Mouse (Mus musculus): Measurements from ENCODE around the gene Cdc14a.

Cdc14a gene

DNA sequence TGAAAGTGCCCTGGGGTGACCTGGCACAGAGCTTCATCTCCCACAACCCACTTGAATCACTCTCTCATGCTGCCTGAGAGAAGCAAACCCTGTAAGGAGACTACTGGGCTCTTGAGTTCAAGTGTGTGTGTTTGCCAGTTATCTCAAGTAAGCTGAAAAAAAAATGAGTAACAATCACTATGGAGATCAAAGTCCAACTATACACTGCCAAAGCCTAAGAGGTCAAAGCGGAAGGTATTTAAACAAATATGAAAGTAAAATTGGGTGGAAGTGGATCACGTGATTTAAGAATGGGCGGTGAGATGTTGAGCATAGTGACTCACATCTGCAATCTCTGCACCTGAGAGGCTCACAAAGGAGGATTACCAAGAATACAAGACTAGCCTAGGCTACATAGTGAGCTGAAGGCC lies 9.4 kb downstream of the Cdc14a start:
- no peak for DNase-seq (ENCODE audit: low spot score)

DNA sequence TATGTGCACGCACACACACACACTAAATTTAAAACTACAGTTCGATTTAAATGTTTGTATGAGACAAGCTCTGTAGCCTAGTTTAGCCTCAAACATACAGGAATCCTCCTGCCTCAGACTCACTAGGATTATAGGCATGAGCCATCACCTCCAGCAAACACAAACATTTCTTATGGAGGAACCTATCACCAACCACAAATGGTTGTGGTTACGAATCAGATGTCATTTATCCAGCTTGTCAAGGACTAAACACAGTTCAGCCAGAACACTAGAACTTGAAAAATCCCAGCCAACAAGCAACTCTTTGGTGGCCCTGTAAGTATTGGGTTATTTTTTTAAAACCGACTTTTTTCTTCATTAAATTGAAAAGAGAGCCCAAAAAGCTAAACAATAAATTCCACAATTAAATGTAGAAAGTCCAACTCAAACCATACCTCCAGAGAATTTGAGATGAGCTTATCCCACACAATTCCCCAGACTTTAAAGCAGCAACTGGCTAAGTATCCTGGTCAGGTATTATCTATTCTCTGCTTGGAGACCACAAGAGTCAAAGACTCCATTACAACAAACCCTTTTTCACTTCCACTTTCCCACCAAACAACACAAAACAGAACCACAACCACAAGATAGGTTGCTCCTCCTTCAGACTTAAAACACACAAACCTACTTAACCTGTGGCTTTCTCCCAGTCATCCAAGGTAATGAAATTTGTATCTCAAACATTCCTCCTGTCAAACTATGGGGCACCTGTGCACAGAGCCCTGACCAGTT lies 10.7 kb downstream of the Cdc14a start:
- no peak for DNase-seq (ENCODE audit: low spot score)

DNA sequence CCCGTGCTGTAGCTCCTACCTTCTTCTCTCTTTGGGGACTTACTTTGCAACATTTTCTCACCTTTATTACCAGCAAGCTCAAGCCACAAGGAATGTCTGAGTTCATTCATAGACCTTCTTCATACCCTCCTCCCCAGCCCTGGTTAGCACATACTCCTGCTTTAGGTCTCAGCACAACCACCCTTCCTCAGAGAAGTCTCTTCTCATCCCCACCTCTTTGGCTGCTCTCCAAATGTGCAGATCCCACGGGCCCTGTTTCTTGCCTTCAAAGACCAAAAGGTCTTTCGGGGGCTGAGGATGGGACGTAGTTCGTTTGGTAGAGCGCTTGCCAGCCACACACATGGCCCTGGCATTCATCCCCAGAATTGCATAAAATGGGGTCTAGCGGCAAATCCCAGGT lies 13.8 kb downstream of the Cdc14a start:
- DNase-seq (ENCODE audit: low spot score), result no peak

DNA sequence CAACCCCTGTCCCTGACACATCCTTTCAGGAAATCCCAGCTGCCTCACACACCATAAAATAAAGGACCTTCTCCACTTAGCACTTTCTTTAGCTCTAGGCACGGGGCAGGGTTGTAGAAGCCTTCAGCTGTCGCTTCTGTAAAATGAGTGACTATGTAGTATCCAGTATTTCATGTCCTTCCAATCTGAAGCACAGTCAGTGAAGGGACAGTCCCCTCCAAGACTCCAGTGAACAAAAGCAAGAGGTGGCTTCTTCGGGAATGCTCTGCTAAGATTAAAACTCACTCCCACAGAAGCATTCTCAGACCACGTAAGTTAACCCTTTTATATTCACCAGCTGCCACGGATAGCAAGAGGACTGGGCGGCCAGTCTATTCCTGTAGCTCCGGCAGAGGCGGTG lies 14.3 kb downstream of the Cdc14a start:
- DNase-seq (ENCODE audit: low spot score), result no peak

DNA sequence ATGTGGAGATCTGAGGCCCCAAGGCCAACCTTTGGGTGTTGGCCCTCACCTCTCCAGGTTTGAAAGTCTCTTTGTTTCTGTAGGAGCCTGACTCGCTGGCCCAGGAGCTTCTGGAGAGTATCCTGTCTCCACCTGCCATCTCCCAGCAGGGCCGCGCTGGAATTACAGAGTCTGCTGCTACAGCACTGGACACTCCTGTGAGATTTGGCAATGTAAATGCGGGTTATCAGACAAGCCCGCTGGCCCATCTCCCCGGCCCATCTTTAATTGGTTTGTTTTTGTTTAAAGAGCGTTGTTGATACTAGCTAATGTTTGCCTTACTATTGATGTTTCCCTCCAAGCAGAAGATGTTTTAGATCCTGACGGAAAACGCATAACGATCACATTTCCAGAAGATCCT lies 15.0 kb downstream of the Cdc14a start:
- no peak for DNase-seq (ENCODE audit: low spot score)

DNA sequence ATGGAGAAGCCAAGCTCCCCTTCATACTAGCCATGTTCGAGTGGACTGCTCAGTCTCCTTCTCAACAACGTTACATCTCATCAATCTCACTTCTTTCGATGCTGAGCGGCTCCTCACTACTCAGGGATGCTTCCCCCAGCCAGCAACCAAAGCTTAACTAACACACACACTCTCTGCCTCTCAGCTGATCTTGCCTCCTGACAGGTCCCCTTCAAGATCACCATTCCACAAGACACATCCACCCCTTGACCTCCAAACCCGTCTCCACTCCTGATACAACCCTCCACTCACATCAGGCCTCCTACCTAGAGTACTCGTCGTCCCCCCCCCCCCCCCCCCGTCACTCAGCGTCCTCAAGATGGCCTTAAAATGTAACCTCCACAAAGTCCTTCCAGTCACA lies 18.3 kb downstream of the Cdc14a start:
- no peak for DNase-seq (ENCODE audit: low spot score)

DNA sequence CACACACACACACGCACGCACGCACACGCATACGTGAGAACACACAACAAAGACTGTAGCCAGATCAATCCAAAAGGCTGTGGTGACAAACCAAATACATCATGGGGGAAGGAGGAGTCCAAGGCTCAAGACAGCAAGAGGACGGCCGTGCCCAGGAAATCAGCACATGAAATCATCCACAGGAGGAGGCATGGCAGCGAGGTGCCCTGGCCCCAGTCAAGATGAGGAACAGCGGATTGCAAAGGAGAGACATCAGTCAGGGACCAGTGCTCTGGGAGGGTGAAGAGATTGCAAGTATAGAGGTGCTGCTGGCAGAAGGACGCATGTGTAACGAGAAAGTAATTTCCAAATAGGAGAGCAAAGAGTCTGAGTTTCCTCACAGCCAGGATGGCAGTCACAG lies 22.4 kb downstream of the Cdc14a start:
- DNase-seq (ENCODE audit: low spot score), result no peak

DNA sequence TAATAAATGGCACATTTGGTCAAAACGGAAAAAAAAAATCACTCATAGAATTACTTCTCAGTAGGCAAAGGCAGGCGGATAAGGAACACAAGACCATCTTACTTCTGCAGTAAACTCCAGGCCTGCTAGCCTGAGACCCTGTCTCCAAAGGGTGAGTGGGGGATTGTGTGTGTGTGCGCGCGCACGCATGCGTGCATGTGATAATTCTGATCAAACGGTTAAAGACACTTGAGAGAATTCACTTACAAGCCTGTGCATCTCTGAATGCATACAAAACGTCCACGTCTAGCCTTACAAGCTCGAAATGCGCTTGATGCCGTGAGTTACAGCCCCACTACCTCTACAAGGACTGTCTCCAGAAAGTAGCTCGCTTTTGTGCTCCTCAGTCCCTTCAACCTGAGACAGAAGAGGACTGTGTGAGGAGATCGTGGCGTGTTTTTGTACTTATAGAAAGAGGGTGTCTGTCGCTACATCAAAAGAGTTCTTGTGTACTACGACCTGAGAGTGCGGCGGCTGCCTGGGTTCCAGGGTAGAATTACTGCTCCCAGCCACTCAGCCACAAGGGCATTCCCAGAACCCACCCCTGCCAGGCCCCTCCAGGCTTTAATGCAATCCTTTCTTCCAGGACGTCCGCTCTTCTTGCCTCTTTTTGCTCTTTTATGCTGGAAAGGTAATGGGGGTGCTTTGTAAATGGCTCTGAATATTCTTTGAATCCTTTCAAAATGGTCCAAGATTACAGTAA lies 24.3 kb downstream of the Cdc14a start:
- no peak for DNase-seq (ENCODE audit: low spot score)

DNA sequence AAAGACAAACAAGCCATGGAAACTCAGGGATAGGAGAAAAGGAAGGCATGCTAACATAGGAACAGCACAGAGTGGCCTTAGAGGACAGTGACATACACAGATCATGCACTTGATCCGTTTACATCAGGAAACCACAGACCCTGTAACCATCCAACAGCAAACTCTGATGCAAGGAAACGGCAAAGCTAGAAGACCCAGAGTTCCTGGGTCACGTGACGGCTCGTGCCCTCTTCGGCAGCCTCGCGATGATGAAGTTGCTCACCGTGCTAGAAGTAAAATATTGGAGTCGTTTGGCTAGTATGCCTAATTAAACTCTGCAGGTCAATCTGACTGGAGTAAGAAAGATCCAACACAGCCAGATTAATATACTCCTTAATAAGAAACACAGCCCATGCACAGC lies 25.3 kb downstream of the Cdc14a start:
- DNase-seq (ENCODE audit: low spot score), result no peak

DNA sequence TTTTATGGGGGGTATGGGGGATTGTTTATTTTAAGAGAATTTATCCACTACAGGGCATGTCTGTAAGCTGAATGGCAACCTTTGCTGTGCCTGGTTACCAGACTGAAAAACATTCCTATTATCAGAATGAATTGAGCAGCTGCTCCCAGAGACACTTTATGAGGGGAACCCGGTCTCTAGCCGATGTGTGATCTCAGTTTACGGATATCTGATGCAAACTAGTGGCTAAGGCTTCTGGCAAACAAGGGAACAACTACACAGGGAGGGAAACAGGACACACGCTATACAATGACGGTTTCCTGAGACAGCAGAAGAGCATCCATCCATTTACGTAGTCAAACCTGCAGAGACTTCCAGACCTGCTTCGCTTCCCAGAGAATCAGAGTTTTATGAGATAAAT lies 25.9 kb downstream of the Cdc14a start:
- DNase-seq (ENCODE audit: low spot score), result no peak

DNA sequence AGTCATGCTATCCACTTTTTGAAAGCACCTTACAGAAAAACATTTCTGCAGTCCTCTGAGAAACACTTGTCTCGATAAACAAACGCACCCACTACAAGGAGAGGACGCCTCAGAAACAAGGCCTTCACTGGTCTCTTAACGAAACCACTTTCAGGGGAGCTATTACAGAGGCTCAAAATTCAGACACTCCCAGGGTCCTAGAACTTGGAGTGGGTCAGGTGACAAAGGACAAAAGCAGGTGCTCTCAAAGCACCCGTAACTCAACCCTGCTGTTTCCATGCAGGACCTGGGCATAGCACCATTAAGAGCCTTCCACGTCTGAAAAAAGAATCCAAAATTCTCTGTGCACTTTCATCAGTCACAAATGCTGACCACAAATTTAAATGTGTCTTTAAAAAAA lies 26.5 kb downstream of the Cdc14a start:
- no peak for DNase-seq (ENCODE audit: low spot score)

DNA sequence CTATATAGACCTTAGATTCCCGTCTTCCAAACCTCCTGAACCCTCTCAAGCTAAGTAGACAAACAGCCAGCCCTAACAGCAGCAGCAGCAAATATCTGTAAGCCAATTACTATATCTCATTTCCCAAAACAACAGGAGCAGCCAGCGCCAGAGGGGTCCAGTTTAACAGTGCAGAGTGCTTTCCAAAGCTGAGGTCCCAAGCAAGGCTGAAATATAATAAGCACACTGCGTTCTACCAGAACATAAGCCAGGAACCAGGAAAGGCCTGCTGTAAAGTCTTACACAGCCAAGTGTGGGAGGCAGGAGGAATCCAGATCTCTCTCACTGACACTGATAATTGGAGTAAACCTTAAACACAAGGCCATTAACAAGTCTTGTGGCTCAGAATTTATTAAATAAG lies 27.3 kb downstream of the Cdc14a start:
- DNase-seq (ENCODE audit: low spot score), result no peak

DNA sequence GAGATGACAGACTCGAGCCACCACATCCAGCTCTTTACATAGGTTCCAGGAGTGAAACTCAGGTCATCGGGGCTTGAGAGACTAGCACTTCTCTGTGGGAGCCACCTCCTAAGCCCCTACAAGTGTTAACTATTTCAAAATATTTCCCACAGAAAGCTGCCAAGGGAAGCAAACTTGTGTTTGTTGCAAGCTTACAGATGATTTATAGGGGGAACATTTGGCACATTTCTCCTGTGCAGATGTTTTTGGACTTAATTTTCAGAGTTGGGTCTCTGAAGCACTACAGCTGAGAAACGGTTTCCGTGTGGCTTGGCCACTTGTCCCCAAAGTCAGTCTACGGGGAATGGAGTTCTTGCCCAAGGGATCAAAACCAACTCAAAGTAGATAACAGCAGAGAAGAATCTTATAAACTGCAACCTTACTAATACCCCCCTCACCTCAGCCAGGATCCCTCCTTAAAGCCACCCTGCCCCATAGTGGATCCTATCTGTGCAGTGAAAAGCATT lies 28.9 kb downstream of the Cdc14a start:
- no peak for DNase-seq (ENCODE audit: low spot score)

DNA sequence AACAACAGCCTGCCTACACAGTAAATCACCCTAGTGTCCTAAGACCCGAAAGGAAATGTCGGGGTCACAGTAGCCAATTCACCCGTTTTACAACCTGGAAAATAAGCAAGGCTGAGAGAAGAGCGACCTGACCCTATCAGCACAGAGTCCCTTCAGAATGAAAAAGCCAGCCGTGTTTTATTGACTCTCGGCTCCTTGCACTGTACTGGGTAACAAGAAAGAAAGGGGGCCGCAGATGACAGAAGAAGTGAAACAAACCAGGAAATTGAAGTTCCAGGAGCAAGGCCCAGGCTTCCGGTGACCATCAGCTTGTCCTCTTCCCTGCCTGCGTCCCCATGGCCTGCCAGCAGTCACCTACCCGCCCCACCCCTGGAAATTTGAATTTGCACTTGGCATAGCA lies 32.4 kb downstream of the Cdc14a start:
- DNase-seq (ENCODE audit: low spot score), result no peak

DNA sequence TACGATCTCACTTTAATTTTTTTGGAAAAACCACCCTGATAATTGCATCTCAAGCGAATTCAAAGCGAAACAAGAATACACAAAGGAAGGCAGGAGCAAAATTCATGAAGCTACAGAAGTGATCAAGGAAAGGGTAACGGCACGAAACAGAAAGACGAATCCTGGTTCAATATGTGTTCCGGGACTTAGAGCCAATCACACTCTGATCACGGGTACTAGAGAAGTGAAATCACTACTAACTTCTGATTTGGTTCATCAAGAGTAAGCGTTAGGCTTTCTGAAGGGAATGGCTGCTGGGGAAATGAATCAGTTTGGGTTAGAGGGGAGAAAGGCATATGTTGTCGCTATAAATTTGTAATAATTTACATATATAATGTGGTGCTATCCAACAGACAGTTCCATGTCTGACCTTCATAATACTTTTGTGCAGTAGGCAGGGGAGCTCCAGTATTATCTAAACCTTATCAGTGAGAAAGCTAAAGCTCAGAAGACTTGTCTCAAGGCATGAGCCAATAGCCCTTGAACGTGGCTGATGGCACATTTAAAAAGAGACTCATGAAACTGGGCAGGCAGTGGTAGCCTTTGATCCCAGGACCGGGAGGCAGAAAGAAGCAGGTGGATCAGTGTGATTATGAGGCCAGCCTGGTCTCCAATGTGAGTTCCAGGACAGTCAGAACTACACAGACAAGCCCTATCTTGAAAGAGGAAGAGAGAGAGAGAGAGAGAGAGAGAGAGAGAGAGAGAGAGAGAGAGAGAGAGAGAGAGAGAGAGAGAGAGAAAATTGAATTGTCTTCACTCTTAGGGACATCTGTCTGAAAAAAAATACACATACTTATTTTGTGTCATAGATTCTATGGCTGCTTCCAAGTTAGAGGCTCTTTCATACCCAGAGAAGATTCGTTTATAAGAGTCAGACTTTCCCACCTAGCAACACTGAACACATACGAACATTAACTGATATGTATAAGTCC lies 34.0 kb downstream of the Cdc14a start:
- no peak for DNase-seq (ENCODE audit: low spot score)

DNA sequence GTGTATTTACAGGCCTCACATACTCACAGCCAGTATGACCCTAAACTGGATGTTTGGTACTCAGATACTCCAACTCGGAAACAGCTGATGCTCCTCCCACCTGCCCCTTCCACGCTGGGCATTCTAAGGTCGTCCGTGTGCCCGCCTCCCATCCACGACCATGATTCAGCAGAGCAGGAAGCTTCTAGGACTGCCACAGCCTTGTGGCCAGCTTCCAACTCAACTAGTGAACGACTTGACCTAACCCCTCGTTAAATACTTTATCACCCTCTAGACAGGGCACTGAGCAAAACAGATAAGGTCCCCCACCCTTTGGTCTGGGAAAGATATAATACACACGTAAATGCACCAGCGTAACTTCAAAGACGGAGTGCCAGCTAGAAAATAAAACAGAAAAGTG lies 35.0 kb downstream of the Cdc14a start:
- no peak for DNase-seq (ENCODE audit: low spot score)

DNA sequence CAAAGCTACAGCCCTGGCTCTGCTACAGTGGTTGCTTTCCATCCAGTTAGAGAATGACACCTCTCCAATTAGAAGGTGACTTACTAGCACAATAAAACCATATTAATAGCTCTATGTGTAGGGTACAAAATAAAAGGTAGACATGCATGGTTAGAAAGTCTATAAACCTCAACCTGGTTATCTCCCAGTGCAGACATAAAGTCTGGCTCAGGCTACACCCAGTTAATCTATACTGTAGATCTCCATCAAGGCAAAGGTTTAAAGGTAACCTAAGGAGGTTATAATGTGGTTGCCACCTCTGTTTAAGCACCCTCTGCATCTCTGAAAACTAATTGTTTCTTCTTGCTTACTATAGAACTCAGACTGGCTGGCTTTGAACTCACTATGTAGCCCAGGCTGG lies 36.9 kb downstream of the Cdc14a start:
- no peak for DNase-seq (ENCODE audit: low spot score)

DNA sequence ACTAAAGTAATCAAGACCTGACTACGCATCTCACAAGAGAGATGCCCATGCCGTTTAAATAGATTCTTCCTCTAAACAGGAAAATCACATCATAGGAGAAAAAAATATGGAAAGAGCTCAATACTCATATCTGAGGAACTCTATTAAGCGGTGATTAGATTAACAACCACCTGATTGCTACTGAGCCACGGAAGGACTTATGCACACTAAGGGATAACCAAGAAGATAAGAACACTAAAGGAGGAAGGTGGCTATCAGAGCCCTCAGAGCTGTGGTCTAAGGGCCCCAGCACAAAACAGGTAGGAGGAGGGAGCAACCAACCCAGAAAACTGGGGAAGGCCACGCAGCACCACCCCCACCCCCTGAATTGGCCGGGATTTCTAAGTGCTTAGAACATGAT lies 37.5 kb downstream of the Cdc14a start:
- no peak for DNase-seq (ENCODE audit: low spot score)

DNA sequence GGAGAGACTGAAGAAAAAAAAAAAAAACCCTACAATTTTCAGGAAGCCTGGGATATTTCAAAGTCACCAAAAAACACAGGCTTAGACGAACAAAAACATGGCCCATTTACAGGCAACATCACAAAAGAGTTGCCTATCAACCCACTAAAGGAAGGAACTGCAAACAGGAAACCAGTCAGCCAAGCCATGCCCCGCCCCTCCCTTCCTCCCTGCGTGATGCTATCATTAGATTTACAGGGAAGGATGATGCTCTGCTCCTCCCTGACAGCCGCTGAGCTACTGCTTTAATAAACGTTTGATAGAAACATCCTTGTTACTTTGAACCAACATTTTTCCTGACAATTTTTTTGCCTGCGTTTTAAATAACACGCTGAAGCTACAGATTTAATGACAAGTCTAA lies 39.5 kb downstream of the Cdc14a start:
- no peak for DNase-seq (ENCODE audit: low spot score)

DNA sequence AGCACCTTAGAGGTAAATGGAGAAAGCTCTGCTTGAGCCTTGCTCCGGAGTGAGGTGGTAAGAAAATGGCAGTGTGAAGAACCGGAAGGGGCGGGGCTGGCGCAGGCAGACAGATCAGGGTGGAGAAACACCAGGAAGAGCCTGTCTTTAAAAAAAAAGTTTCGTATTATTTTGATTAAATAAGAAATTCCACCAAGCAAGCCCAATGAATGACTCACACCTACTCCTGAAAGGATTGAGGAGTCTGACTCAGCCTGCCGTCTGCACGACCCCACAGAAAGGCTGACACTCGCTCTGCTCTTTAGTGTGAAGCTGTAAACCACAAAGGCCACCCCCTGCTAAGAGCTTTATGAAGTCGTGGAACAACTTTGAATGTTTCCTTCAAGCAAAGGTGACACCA lies 43.5 kb downstream of the Cdc14a start:
- DNase-seq (ENCODE audit: low spot score), result no peak

DNA sequence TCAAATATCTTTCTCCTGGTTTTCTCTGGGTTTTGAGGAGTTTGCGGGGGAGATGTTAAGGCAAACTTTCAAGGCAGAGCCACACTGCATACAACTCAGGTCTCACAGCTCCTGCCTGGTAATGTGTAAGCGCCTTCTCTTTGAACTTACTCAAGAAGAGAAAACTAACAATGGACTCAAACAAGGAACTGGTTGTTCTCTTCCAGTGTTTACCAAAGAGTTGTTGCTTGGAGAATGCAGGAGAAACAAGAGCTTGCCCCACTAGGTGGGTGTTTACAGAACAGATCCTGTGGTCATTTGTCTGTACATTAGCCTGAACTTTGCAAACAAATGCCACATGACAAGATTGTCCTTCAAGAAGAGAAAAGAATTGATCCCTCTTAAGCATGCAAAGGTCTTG lies 48.4 kb downstream of the Cdc14a start:
- DNase-seq (ENCODE audit: low spot score), result no peak

DNA sequence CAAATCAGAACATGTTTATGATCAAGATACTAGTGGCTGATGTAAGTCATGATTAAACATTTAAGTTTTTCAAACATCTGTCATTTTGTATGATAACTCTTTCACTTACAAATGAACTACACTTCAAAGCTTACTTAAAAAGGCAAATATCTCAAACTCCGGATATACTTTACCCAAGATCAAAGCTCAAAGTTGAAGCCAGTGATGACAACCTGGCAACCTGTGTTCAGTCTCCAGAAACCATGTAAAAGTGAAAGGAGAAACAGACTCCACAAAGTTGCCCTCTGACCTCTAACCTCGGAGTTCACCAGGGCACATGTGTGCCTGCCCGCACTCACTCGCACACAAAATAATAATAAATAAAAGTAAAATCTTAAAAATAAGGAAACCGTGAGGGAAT lies 49.3 kb downstream of the Cdc14a start:
- no peak for DNase-seq (ENCODE audit: low spot score)

DNA sequence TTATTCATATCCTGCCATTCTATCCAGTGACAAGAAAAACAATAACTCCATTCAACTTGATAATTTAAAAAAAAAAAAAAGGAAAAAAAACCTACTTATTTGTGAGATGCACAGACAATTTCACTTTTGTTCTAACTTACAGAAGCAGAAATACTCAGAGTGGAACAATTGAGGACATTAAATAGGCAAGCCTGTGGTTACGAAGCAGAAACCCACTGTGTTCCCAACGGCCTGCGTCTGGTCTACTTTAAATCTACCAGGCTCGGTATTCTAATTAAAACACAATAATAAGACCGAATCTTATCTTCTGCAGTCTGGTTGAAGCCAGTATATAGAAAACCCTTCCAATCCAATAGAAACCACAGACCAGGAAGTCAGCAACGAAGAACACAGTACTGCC lies 50.6 kb downstream of the Cdc14a start:
- peak; percentile 9 for DNase-seq (ENCODE audit: low spot score)

All from retina, embryonic 14.5 days (tissue).